Mouse (Mus musculus) layer of hippocampus, adult 8-10 months (tissue): ENCODE data around the gene Cpsf3. TPM values are rescaled to one million over a fixed set of nuclear protein-coding genes. Genes with fewer than 3 reads are reported as not detected.
A peak's percentile ranks its signal among the peaks of the same experiment; 100 is the strongest.

ENCODE experiments used
- DNase-seq, 2 experiments: peaks; one replicate each; pipeline ENCODE4 v3.0.0; 2022; ENCODE audit warnings: low spot score in 2 of 2
- total RNA-seq, 4 experiments: library from RNA; stranded (reverse); gene quantifications; 2 replicates each; pipeline ENCODE4 v1.2.4; 2022

Gene Cpsf3
- total RNA-seq: 10 to 100 TPM; 52.5 to 62.6 (median 56.5) TPM

DNA sequence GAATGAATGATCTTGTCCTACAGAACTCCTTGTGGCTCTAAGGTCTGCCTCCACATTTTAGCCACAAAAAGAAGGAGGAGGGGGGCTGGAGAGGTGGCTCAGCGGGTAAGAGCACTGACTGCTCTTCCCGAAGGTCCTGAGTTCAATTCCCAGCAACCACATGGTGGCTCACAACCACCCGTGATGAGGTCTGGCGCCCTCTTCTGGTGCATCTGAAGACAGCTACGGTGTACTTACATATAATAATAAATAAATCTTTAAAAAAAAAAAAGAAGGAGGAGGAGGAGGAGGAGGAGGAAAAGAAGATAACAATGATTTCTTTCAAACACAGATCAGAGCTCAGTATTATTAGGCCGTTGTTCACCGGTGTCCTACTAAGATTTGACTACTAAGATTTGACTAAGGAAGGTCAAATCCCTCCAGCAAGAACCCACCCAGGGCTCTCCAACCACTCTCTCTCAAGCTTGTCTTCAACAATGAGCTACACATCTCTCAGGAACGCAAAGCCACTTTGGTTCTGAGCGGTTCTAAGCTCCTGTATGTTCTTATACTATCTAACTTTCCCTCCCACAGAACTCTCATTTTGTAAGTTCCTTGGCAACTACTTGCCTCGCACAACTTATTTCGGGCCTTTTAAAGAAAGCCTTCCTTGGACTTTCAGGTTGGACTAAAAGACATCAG, at the start of gene Cpsf3:
Gene Cpsf3 (plus strand): TSS at position 631 of the 681 bp plus-strand sequence.
- no peak for DNase-seq

DNA sequence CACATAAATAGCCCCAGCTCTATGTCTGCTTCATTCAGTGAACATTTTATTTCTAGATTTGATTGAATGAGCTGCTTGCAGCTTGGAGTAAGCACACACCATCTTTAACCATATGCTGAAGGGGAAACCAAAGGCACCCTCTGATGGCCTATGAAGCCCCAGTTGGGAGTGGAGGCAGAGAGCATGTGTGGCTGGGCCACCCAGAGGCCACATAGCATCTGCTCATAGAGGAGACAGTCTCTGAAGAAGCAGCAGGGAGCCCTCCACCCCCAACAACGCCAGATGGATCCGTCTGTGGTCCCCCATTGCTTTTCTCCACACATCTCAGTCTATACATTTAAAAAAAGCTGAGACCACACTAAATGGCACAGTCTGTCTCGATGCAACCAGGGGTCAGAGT, 43.2 kb upstream of the Cpsf3 start:
- DNase-seq: no peak

DNA sequence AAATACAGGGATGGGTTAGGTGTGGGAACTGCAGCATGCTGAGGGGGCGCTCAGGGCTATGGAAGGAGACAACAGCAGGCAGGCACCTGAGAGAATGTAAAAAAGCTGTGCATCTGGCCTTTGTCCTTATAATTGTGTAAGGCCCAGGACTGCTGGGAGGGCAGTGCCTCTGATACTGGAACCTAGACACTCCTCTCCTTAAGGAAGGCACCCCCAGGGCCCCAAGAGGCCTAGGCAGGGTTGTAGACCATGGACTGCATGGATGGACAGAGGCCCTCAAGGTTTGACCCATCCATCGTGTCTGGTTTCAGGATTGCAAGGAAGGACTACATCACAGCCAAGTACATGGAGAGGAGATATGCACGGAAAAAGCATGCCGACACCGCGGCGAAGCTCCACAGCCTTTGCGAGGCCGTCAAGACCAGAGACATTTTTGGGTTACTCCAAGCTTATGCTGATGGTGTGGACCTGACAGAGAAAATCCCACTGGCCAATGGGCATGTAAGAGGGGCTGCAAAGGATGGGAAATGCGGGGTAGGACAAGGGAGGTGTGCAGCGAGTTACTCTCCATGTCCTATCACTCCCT, 40.7 kb upstream of the Cpsf3 start:
- DNase-seq: no peak

DNA sequence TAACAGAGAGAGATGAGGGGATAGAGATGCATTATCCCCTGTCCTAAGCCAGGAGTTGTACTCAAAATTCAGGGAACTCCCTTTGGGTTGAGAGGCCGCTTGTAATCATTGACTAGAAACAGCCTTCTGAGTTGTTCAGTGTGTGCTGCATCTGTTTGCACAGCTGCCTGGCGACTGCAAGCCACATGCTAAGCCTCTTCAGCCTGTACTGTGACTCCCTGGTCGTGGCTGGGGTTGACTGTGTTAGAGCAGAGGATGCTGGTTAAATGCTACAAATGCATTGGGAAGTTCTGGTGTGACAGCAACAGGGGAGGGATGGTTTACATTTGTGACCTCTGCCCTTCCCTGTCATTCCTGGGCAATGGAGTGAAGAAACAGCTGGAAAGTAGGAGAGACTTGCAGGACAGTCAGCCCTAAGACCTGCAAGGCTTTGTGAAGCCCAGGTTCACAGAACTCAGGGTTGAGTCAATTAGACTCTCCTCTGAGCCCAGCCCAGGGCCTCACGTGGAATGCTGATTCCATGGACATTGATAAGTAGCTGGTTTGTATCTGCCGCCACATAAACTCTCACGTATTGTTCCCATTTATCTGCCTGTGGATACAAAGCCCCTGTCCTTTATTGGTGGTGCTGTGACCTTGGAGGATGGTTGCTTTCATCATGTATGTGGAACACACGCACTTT, 37.3 kb upstream of the Cpsf3 start:
- DNase-seq: no peak

DNA sequence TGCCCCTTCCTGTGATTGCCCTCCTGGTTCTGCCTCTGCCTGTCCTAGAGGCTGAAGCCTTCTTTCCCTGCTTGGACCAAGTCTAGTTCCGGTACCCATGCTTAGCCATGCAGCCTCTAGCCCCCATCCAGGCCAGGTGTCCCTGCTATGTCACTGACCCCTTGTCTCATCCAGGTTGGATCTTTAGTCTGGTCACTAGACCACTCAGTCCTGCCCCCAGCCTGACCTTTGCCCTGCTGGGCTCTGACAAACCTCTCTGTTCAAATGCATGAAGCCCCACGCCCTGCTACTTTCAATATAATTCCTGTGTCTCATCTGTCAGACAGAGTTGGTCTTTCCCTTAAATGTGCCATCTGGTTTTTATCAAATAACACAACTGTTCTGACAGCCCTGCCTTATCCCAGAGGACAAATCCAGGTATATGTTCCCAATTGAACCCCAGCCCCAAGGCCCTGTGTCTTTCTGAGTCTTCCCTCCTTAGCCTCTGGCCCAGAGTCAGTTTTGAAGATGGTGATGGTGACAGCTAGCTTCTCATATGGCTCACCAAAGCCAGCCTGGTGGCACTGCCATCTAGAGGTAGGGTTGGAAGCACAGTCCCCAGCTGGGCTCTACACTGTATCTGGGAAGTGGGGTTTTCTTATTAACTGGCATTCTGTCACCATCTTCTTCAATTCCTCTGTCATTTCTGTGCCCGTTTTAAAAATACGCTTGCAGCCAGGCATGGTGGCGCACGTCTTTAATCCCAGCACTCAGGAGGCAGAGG, 24.5 kb upstream of the Cpsf3 start:
- DNase-seq: no peak

DNA sequence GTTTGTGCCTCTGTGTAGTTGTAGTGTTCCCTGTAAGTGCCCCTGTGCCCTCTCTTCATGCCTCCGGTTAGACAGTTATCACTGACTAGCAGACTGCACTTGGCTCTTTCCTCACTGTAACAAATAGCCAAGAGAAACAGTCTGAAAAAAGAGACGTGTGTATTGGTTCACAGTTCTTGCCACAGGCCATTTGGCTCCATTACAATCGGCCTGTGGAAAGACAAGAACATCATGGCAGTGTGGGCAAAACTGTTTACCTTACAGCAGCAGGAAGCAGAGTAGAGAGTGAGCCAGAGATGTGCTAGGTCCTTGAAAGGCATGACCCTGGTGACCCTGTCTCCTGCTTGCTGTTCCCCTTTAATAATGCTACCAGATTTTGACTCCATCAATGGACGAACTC, 23.7 kb upstream of the Cpsf3 start:
- no peak for DNase-seq

DNA sequence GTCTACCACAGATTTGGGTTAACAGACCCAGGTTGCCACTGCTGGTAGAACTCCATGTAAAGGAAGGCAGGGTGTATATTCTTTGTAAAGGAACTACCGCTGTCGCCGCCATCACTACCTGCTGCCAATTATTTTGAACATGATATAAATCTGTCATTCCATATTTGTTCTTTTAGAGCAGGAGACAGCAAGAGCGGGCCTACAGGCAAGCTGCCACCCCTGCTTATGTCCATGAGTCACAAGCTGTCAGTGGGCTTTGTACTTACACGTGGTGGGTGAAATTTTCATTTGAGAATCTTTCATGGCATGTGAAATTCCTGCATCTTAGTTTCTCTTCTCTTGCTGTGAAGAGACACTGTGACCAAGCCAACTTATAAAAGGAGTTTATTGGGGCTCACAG, 21.9 kb upstream of the Cpsf3 start:
- DNase-seq: peak in 1 of 2 experiments; percentile 34

DNA sequence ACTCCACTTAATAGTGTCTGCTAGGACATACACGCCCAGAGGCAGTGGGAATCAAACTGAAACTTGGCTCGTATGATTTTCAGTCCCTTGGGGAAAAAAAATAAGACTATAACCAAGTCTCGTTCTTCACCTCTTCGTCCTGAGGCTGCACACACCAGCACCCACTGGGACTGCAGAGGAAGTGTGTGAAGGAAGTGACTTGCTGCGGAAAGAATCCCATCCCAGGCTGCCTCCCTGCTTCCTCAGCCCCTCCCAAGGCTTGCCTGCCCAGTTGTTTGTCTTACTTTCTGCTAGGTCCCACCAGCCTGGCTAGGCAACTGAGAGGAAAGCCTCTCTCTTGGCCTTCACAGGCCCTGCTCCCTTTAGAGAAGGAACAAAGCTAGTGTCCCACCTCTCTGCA, 20.9 kb upstream of the Cpsf3 start:
- DNase-seq: no peak

DNA sequence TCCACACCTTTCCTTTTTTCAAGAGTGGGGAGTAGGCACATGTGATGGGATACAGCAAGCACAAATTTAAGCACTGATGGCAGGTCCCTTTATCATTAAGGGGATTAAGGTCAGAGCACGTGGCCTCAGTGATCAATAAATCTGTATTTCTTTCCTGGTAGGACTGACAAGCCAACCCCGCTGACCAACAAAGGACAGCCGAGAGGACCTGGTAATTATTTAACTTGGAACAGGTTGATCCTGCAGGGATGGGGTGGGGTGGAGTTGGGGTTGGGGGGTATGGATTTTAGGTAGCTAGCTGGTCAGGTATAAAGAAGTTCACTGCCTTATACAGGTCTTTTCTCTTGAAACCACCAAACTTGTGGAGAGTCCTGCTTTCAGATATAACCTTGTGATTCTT, 20.2 kb upstream of the Cpsf3 start:
- DNase-seq: no peak

DNA sequence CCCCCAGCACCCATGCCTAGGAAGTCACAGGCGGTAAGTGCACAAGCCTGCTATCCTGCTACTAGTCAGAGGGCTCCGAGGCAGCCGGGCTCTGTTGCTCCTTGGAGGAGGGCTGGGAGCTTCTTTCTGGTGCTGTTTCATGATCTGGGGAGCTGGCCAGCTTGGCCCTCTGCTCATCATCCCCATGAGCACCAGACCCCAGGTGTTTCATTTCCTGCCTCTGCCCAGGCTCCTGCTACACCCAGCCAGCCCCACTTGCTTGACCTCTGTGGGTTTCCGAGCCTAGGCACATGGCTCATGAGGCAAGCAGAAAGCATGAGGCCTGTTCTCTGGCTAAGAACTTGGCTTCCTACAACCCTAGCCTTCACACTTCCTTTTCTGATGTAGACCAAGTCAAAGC, 19.7 kb upstream of the Cpsf3 start:
- no peak for DNase-seq

DNA sequence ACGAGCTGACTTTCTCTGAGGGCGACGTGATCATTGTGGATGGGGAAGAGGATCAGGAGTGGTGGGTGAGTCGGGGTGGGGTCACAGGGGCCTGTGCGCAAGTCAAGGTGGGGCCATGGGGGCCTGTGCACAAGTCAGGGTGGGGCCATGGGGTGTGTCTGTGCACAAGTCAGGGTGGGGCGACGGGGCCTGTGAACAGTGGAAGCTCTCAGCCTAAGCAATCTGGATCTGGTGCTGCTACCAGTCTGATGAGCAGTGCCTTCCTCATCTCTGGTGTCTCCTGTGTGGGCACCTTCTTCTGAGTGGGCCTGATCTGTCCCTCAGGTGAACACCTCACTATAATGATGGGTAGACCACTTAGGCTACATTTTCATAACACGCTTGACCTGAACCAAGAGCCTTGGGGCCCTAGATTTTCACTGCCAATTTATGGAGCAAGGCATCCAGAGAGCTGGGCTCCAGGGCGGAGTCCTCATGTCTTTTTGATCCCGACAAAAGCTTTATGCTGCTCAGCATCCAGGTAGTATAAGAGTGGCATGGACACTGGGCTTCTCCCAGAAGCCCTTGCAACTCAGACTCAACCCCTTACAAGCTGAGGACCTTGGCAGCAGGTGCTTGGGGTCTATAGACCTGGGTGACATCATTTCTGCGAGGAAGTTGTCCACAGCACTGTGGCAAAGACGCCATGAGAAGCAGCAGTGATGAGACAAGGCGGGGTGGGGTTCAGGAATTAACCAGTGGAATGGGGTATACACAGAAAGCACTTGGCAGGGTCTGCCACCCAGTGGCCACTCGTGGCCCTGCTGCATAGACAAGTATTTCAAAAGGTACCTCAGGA, 19.0 kb upstream of the Cpsf3 start:
- DNase-seq: peak; percentile 67

DNA sequence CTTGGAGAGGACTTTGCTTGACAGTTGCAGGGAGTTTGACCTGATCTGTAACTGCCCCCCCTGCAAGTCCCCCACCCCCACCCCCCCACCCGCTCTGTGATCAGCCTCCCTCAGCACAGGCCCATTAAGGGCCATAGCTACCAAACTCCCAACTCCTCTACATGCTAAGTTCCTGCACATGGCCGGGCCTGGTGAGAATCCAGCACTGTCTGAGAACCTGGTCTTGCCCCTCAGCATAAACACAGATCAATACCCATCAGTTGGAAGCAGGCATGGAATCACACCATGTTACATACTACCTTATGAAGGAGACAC, 18.4 kb upstream of the Cpsf3 start:
- DNase-seq: no peak

DNA sequence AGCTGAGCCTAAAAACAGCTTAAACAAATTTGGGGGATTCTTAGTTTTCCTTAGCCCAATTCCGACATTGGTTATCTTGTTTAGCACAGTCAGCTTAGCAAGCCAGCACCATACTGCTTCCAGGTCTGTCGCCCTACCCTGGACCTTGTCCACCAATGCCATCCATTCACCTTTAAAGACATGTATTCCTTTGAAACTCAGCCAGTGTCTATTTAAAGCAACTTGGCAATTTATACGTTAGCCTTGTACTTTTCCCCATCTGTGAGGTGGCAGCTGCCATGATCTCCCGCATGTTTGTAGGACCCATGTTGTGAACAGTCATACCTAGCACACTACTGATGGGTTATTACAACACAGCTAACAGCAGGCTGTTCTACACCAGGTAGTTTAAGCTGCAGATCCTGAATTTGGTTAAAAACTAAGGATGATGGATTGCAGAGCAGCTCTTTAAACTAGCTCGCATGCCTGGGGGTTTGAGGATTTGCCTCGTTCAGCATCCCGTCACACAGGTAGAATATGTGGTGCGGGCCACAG, 17.0 kb upstream of the Cpsf3 start:
- DNase-seq: no peak

DNA sequence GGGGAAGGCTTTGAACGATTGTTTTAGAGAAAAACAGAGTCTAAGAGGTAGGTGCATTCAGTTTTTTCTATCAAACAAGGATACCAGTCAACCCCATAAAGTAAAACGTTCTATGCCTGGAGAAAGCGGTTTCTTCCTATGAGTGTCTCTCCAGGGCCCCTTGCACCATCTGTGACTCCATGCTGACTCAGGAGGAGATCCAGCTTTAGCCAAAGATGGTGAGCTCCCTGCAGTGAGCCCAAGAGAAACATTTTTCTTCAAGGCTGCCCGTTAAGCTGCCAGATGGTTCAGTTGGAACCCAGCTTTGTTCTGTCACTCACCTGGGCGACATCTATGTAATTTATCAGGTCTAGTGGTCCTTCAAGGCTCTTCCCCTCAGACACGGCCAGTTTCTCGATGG, 10.7 kb upstream of the Cpsf3 start:
- DNase-seq: no peak

DNA sequence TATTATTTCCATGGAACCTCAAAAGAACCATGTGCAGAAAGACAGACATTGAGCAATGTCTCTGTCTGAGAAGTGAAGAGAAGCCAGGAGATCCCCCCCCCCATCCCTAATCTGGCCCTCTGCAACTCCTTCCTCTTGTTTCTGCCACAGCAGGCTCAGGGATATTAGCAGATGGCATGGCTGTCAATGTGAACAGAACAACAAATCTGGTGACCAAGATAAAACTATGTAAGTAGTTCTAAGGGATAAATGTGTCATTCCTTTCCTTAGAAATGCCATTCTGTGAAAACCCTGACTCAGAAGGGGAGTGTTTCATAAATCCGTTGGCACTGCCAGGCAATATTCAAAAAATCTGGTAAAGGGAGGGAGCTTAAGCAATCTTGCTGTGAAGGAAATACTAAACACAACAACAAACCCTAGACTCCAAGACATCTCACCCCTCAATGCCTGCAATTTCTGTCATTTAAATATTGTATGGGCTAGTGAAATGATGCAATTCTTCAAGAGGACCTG, 7.8 kb upstream of the Cpsf3 start:
- no peak for DNase-seq

DNA sequence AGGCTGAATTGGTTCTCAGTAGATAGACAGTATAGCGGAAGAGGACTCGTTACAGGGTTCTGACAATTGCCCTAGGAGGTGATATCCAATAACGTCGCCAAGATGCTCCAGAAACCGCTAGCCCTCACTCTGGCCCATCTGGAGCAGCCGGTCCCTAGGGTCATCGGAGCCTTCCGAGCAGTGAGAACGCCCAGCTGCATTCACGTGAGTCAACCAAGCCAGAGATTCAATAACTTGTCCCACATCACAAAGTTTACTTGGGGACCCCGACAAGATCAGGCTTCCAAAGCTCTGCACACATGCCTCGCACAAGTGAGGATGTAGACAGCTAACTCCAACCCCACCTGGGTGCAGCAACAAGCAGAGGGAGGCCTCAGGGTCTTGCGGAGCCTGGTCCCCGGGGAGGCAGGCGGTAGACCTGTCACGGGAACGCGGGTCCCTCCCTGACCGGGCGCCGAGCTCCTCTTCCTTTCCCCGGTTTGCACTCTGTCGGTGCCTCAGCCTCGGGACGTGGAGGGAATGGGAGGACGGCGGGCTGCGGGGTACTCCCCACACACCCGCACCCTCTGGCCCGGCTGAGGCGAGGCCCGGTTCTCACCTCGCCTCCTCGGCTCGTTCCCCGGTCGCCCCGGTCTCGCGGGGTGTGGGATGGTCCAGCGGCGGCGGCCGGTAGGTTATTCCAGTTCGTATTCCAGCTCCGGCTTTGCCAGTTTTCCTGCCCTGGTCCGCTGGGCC, 484 bp downstream of the Cpsf3 start:
- DNase-seq: no peak

DNA sequence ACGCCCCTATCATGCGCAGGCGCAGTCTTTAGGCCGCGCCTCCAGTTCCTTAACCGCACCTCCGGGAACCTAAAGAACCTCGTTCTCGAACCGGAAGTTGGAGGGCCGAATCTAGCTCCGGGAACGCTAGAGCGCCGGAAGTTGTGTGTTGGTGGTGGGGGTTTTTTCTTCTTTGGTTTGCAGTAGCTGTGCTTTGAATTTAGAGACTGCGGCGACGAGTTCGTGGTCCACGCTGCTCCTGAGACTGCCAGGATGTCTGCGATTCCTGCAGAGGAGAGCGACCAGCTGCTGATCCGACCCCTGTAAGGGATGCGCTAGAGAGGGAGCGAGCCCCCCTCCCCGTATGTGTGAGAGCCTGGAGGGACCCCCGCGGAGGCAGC, 1.0 kb downstream of the Cpsf3 start, which contains the start of gene Itgb1bp1:
Gene Itgb1bp1 (minus strand): TSS at position 42 of the 380 bp plus-strand sequence.
- DNase-seq: peak; percentile 97 to 99

DNA sequence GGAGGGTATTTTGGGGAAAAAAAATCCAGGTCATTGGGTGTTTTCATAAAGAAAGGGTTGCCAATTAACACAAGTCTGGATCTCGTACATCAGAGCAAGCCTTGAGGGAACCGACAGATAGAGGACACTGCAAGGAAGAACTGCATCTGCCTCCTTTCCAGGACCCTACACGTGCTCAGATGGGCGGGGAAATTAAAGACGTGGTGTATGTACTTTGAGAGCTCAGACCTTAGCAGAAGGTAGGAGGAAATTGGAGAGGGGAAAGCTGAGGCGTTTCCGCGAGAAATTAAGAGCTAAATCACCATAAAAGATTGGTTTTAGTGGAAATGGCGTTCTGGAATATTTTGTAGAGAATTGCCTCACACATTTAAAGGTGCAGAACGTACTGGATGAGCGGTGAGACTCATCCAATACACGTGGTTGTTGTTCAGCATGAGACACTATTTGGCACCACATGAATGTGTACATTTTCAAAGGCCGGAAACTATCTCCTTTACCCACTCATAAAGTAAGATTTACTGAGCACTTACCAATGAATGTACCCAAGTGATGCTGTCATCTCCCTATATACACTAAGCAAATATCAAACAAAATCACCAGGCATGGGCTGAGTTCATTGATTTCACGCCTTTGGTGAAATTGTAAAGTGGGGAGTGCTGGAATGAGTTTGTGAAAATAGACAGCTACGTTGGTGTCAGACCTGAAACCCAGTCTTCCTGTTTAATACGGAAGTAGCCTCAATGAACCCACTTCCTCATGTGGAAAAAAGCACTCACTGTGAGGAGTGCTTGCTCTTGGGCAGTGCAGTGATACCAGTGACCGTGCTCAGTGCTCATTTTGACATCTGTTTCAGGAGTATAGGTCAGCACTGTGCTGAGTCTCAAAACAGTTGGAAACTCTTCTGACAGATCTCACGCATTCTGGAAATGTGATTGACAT, 1.8 kb downstream of the Cpsf3 start:
- DNase-seq: no peak
